Mouse (Mus musculus) heart, adult 2 months (tissue): Measurements from ENCODE around the gene 1700019N19Rik.

Experiments used
- CTCF ChIP-seq: fragments of 200-600 bp; IDR thresholded peaks from 2 replicates; pipeline ENCODE4 v1.8.1; 2022; ENCODE audit warnings: antibody characterized with exemption, mild to moderate bottlenecking, moderate library complexity
- EP300 ChIP-seq: fragments of 200-500 bp; IDR thresholded peaks from 2 replicates; pipeline ENCODE4 v1.6.1; 2011; ENCODE audit warnings: low read depth, low read length, control low read depth; ENCODE audit not compliant: insufficient read depth
- POLR2A ChIP-seq: fragments of 200-500 bp; IDR thresholded peaks from 2 replicates; pipeline ENCODE4 v1.6.1; 2011; ENCODE audit warnings: mild to moderate bottlenecking, low read depth, low read length, control low read depth; ENCODE audit not compliant: insufficient read depth

DNA sequence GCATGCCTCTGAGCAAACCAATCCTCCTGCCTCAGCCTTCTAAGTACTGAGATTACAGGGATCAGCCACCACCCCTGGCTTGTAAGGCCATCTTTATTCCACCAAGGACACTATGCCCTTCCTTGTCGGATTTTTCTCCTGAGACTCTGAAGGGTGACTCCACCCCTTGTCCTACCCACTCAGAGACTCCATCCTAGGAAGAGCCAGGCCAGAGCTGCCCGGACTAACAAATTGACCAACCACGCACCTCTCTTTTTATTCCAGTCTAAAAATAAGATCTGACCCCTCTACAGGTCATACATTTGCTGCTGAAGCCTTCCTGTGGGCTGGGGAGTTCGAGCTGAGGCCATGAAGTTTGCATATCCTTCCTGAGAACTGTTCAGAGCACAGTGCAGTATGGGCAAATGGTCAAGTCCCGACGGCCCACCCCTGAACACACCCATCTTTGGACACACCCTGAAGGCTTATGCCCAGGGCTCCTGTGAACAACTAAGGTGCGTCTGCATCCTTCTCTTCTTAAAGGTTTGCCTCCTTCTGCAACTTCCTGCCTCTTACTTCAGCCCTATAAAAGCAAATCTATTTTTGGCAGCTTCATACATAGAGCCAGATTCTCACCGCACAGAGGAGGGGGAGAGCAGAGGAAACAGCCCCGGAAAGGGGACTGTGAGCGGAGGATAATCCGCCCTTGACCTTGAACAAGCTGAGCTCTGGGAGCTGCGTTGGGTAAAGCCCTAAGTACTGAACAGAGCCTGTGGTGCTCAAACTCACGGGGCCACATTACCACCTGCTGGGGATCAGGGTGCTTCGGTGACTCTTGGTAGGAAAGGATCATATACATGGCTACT is 24.5 kb upstream of the 1700019N19Rik start:
- TF ChIP-seq CTCF = no peak
- TF ChIP-seq POLR2A = 0 out of 2 replicates have a peak, but pooled peaks have one; percentile 21
- no peak for TF ChIP-seq EP300
